Mouse (Mus musculus) spleen, postnatal 36 days (tissue): Measurements from ENCODE around the gene Slc37a1.
A peak's percentile ranks its signal among the peaks of the same experiment; 100 is the strongest.

Source experiments
- DNase-seq, 2 experiments: peaks; one replicate each; pipeline ENCODE4 v3.0.0; 2022; ENCODE audit warnings: low spot score in 2 of 2, mixed read lengths in 1 of 2

Gene Slc37a1

GRCm38 (mm10) chr17:31294363-31295214, 8.0 kb downstream of the Slc37a1 start:
- DNase-seq, result peak in 1 of 2 experiments; percentile 67

DNA sequence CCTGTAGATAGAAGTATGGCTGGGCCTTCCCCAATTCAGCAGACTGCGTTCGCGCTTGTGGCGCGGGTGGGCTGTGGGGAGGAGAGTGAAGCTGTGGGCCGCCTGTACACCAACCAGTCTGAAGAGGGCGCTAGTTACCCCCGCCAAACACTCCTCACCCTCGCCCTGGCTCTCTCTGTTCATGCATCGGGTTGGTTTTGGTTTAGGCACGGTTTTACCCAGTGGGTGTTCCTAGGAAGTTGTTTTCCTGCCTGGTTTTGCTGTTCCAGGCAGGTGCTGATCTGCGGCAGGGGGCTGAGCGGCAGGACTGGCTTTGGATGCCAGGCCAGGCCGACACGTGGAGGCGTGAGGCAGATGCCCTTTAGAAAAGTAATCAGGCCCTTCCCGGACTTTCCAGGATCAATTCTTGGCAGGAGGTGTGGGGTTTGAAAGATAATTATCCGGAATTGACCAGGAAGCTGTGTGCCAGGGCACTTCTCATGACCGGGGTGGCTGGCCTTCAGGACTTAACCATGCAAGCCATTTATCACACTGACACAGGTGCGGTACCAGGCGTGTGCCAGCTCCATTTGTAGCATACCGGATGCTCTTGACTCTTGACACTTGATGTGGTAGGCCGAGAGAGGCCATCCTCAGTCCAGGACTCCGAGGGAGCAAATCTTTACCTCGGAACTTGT, 8.8 kb downstream of the Slc37a1 start:
- DNase-seq, result peak; percentile 82 to 83

GRCm38 (mm10) chr17:31295892-31296781, 9.5 kb downstream of the Slc37a1 start:
- peak; percentile 82 to 83 for DNase-seq

GRCm38 (mm10) chr17:31297521-31297939, 10.9 kb downstream of the Slc37a1 start:
- peak in 1 of 2 experiments; percentile 52 for DNase-seq

DNA sequence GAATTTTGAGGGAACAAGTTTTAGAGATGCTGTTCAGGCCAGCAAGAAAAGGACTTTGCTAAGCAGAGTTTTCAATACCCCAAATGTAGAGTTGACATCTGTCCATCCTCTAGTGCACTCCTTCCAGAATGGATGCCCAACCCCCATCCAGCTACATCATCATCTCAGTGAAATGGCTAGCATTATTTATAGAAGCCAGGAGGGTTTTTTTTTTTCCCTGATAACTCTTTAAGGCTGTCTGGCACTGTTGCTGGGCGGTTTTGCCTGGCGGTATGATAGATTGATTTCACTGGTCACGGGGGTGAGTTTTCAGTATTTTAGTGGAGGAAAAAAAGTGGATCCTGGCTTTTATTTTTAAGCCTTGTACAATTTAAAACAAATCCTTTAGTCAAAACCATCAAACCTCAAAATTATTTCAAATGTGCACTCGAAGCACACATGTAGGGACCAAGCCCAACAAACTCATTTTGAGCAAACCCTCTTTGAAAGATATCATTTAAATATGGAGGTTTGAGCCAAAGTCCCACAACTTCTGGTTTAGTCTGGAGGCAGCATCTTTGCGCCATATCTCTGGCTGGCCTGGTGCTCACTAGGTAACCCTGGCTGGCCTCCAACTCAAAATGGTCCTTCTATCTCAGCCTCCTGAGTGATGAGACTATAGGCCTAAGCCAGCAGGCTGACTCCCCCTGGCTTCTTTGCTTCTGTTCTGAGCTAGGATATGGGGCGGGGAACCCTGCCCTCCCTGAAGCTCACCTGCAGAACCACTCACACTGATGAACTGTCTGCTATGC, 12.0 kb downstream of the Slc37a1 start:
- DNase-seq, result no peak

- DNase-seq, result no peak
Observed at GRCm38 (mm10) chr17:31299981-31300380, 13.4 kb downstream of the Slc37a1 start.

DNA sequence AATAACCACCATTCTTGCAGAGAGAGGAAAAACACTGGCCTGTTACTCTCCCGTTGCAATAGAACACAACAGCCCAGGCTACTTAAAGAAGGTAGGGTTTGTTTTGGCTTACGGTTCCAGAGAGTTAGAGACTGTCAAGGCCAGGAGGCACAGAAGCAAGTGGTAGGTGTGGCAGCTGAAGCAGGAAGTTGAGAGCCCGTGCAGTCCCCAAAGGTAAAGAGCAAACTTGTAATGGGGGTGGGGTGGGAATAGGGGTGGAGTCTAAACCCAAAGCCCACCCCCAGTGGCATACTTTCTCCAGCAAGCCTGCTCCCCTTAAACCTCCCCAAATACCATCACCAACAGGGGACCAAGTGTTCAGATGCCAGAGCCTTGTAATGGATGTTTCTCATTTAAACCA, 14.1 kb downstream of the Slc37a1 start:
- DNase-seq, result no peak

- DNase-seq, result no peak
Observed at GRCm38 (mm10) chr17:31303401-31303800, 16.8 kb downstream of the Slc37a1 start.

DNA sequence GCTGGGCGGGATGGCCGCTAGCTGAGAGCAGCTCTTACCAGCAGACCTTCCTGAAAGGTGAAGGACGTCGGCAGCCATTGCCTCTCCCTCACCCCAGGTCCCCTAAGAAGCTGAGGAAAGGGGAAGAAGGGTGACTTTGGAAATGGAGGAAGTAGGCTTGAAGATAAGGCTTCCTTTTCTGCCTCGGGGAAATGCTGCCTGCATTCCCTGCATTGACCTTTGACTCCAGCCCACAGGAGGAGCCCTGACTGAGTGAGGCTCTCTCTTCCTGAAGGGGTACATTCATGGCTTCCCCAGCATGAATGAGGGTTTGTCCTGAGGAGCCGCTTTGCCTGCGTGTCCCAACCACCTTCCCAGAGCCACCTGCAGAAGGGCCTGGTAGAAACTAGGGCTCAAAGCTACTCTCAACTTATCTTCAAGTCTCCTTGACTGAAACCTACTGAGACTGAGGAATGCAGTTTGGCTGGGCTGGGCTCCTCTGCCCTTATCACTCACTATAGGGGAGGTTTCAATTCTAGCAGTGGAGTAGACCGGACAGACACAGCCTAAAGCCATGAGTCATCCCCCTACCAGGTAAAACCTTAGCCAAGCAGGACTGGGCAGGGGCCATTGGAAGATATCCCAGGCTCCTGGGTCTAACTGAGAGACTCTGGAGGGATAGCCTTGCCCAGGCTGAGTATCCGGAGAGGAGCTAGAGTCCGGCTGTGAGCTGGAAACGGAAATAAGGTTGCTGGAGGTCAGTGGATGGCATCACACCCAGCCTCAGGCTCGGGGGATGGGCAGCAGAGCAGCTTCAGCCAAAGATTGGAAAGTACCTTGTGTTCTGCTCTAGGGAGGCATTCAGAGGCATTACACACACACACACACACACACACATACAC, 18.5 kb downstream of the Slc37a1 start:
- peak; percentile 50 to 52 for DNase-seq

DNA sequence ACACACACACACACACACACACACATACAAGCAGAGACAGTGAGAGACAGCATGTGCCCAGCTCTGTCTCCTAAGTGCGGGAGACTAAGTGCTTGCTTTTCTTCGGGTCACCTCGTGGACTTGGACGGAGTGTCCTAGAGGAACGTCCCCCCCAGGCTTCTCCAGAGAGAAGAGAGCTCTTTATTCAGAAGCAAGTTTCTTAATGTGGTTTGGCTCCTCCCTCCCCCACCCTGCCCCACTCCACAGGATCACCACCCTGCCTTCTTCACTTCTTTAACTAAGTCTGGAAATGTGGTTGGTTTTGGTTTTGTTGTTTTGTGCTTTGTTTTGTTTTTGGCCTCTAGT, 19.2 kb downstream of the Slc37a1 start:
- no peak for DNase-seq

DNA sequence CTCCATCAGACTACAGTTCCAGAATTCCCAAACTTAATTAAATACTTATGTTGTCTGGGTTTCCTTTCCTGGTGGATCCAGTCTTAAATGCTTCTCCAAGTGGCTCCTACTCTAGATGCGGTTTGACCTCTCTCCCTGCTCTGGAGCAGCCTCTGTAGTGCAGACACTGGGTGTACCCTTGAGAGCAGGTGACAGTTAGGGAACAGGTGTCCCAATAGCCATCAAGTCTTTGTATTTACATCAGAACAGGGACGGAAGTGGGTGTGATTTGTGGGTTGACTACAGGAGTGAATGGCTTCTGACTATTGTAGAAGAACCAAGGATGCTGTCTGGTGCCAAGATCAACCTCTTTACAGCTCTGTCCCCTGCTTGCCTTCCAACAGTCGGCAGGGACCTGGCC, 21.2 kb downstream of the Slc37a1 start:
- no peak for DNase-seq

- DNase-seq, result no peak
Observed at GRCm38 (mm10) chr17:31308291-31308816, 21.8 kb downstream of the Slc37a1 start.

GRCm38 (mm10) chr17:31309281-31309793, 22.7 kb downstream of the Slc37a1 start:
- no peak for DNase-seq

DNA sequence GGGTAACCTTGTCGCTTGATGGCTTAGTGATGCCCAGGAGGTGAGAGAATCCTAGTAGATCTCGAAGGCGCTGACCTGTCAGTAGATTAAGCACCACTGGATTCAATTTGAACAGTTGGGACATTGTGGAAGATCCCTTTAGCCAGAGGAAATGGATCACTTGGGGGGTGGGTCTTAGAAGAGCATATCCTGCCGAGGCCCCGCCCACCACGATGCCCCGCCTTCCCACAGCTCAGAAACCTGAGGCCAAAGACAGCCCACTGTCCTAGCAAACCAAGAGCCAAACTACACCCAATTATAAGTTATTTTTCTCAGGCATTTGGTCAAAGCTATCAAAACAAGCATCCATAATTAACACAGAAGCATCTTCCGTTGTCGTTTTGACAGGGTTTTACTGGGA, 24.5 kb downstream of the Slc37a1 start:
- no peak for DNase-seq

GRCm38 (mm10) chr17:31312648-31313047, 26.1 kb downstream of the Slc37a1 start:
- no peak for DNase-seq

- no peak for DNase-seq
Observed at GRCm38 (mm10) chr17:31315046-31315792, 28.6 kb downstream of the Slc37a1 start.

DNA sequence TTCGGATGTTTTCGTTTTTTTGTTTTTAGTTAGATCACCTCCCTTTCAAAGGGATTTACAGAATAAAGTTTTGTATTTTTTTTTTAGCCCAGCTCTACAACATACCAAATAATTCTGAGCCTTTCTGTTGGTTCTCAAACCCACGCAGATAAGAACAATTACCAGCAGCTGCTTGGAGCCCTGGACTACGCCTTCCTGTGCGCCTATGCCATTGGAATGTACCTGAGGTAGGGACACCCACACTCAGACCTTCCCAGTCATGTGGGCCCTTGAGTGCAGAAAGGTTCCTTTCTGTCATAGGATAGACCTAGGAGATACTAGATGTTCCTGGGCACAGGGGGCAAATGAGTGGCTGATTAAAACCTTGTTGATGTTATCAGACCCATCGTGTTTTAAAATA, 29.4 kb downstream of the Slc37a1 start:
- DNase-seq, result no peak

DNA sequence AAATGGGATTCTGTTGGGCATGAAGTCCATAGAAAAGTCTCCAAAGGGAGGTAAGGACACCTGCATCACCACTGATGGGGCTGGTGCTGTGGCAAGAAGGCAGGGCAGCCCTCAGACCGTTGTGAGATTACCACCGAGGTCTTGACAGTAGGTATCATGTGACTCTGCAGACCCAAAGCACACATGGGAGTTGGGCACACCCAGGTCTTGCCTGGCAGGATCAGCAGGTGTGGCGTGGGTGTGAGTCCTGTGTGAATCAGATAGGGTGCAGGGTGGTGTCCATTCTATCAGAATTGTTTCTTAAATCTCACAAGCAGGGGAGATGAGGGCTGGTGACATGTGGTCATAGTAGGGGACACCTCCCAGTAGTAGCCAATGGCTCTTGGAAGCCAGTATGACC, 30.4 kb downstream of the Slc37a1 start:
- DNase-seq, result no peak
